Mouse (Mus musculus) ES-E14 (cell line): ENCODE data around the gene Car9. TPM values are rescaled to one million over a fixed set of nuclear protein-coding genes. Genes with fewer than 3 reads are reported as not detected.

Source experiments
- DNase-seq: peaks from one replicate; pipeline ENCODE4 v3.0.0-alpha.2; 2013; ENCODE audit warnings: low read depth, low spot score
- H3K27ac ChIP-seq: 2 replicates; pipeline ENCODE4 v1.5.1; 2012; ENCODE audit warnings: low read depth, mild to moderate bottlenecking, low read length, moderate library complexity, mixed read lengths; ENCODE audit not compliant: poor library complexity, insufficient read depth, severe bottlenecking
- H3K36me3 ChIP-seq: 2 replicates; pipeline ENCODE4 v1.6.1; 2012; ENCODE audit warnings: mild to moderate bottlenecking, low read length, moderate library complexity, mixed read lengths; ENCODE audit not compliant: control insufficient read depth, poor library complexity, insufficient read depth, severe bottlenecking
- H3K4me1 ChIP-seq, 2 experiments: fragments of 150-350 bp in 1 of 2; sonication (generic) in 1 of 2; 2 replicates each; pipeline ENCODE4 v1.6.1; 2012; ENCODE audit warnings: low read length in 2 of 2, mild to moderate bottlenecking in 1 of 2, mixed read lengths in 1 of 2; ENCODE audit not compliant: control insufficient read depth in 2 of 2, insufficient read depth in 2 of 2, poor library complexity in 1 of 2
- H3K4me3 ChIP-seq, 2 experiments: fragments of 150-350 bp in 1 of 2; sonication (generic) in 1 of 2; 2 replicates each; pipeline ENCODE4 v1.5.1; 2012; ENCODE audit warnings: low read length in 2 of 2, low read depth in 1 of 2, mild to moderate bottlenecking in 1 of 2, mixed read lengths in 1 of 2; ENCODE audit not compliant: insufficient read depth in 1 of 2, poor library complexity in 1 of 2, severe bottlenecking in 1 of 2
- H3K9ac ChIP-seq: 2 replicates; pipeline ENCODE4 v1.6.1; 2012; ENCODE audit warnings: low read depth, mild to moderate bottlenecking, low read length, mixed read lengths; ENCODE audit not compliant: poor library complexity, insufficient read depth, severe bottlenecking
- H3K9me3 ChIP-seq: fragments of 150-350 bp; sonication (generic); 2 replicates; pipeline ENCODE4 v1.6.1; 2012; ENCODE audit warnings: low read depth, mild to moderate bottlenecking, low read length; ENCODE audit not compliant: control insufficient read depth, insufficient read depth
- CHD2 ChIP-seq: IDR thresholded peaks from 2 replicates; pipeline ENCODE4 v1.6.1; 2014; ENCODE audit warnings: mild to moderate bottlenecking, low read depth, low read length, inconsistent platforms
- HCFC1 ChIP-seq: IDR thresholded peaks from 2 replicates; pipeline ENCODE4 v1.6.1; 2012; ENCODE audit warnings: low read length, inconsistent platforms, borderline replicate concordance; ENCODE audit not compliant: insufficient read depth
- MAFK ChIP-seq: IDR thresholded peaks from 2 replicates; pipeline ENCODE4 v1.6.1; 2014; ENCODE audit warnings: mild to moderate bottlenecking, low read depth, low read length, inconsistent platforms; ENCODE audit not compliant: insufficient read depth
- ZC3H11A ChIP-seq: IDR thresholded peaks from 2 replicates; pipeline ENCODE4 v1.6.1; 2012; ENCODE audit warnings: low read depth, mild to moderate bottlenecking, inconsistent platforms, low read length, borderline replicate concordance
- ZNF384 ChIP-seq: IDR thresholded peaks from 2 replicates; pipeline ENCODE4 v1.6.1; 2012; ENCODE audit warnings: low read depth, low read length, inconsistent platforms
- in situ Hi-C, 2 experiments: fragments of 600-800 bp; cut with MboI; formaldehyde crosslinking; loops; one replicate each; pipeline ENCODE4 v1.15.1; 2025; ENCODE audit warnings: low sequenced_read_pairs in 2 of 2, inconsistent platforms in 1 of 2; ENCODE audit not compliant: unreplicated experiment in 2 of 2
- total RNA-seq: library from RNA; depleted of rRNA; stranded (reverse); fragments of 300-350 nt; gene quantifications from 2 replicates; pipeline ENCODE4 v1.2.3, GENCODE M21; 2012

The Car9 gene
- total RNA-seq, 1 experiment = 0.71 TPM

DNA sequence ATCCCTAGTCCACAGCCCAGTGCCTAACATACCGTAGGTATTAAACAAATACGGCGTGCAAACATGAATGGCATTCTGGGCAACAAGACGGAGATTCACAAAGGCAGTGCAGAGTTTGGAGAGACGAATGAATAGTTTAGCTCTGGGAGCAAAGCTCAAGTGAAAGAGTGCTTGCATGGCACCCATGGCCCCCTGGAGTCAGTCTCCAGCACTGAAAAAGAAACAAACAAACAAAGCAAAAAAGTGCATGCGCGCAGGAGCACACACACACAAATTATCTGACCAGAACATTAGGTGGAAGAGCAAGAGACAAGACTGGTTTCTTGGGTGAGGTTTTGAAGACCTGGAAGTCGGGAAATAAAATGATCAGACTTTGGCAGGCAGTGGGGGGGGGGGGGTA is 692 bp upstream of the Car9 start:
- Histone ChIP-seq H3K36me3 (no peaks in the 10 kb centered on the region), H3K27ac (no peak overlapping the region), H3K4me3 (no peak overlapping the region), H3K9me3 (no peaks in the 10 kb centered on the region), H3K4me1 (peaks cover 0 to 17% of the 10 kb centered on the region in 2 experiments; a peak in 2 of 4 replicates), H3K9ac (no peak overlapping the region)
- DNase-seq = no peak
- in situ Hi-C loops = no loop called here
- no peak for TF ChIP-seq CHD2
- TF ChIP-seq MAFK = no peak
- no peak for TF ChIP-seq ZC3H11A
- TF ChIP-seq HCFC1 = no peak
- TF ChIP-seq ZNF384 = no peak

GRCm38 (mm10) chr4:43507938-43508665 is 1.3 kb downstream of the Car9 start:
- Histone ChIP-seq H3K36me3 (no peaks in the 10 kb centered on the region), H3K9me3 (no peaks in the 10 kb centered on the region), H3K4me1 (peaks cover 3 to 23% of the 10 kb centered on the region in 2 experiments; a peak in 3 of 4 replicates), H3K4me3 (peak overlapping the region; percentile 53 to 55), H3K9ac (0 out of 2 replicates have a peak overlapping the region, but pooled peaks have one; percentile 5), H3K27ac (no peak overlapping the region)
- TF ChIP-seq MAFK (no peak), HCFC1 (no peak), CHD2 (no peak), ZNF384 (no peak), ZC3H11A (no peak)
- in situ Hi-C loops = no loop called here
- no peak for DNase-seq

DNA sequence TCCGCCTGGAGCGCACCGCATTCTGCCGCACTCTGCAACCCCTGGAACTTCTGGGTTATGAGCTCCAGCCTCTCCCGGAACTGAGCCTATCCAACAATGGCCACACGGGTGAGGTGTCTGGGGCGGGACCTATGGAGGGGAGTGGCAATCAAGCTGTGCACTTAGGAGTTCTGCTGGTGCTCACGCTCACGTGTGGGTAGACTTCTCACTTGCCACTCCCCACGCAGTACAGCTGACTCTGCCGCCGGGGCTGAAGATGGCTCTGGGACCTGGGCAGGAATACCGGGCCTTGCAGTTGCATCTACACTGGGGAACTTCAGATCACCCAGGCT is 1.9 kb downstream of the Car9 start:
- no peak overlapping the region for H3K27ac ChIP-seq
- DNase-seq = no peak
- H3K9ac ChIP-seq = 0 out of 2 replicates have a peak overlapping the region, but pooled peaks have one; percentile 5
- H3K4me3 ChIP-seq = peak overlapping the region; percentile 53 to 55
- no peaks in the 10 kb centered on the region for H3K36me3 ChIP-seq
- in situ Hi-C loops = no loop called here
- peaks cover 3 to 23% of the 10 kb centered on the region in 2 experiments; a peak in 3 of 4 replicates for H3K4me1 ChIP-seq
- no peaks in the 10 kb centered on the region for H3K9me3 ChIP-seq
- no peak for TF ChIP-seq ZC3H11A

DNA sequence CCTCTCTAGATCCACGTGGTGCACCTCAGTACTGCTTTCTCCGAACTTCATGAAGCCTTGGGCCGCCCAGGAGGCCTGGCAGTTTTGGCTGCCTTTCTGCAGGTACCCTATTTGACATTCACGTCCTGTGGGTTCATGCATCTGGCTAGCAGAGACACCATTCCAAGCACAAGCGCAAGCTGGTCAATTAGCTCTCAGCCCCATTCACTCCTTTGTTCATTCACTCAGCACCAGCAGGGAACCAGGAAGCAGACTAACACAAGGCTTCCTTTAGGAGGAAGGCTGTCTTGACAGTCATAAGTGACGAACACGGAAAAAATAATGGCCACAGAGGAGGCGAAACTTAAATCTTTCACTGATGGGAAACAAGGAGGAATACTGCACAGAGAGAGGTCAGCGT is 2.3 kb downstream of the Car9 start:
- no peak for DNase-seq
- no peak overlapping the region for H3K27ac ChIP-seq

More for the DNA sequence above, 2.3 kb downstream of the Car9 start:
- Histone ChIP-seq H3K4me3 (peak overlapping the region; percentile 53 to 55; a peak in 2 of 4 replicates), H3K36me3 (no peaks in the 10 kb centered on the region), H3K9ac (no peak overlapping the region), H3K9me3 (no peaks in the 10 kb centered on the region), H3K4me1 (peaks cover 3 to 23% of the 10 kb centered on the region in 2 experiments; a peak in 3 of 4 replicates)
- in situ Hi-C loops = no loop called here
- TF ChIP-seq ZC3H11A (no peak), HCFC1 (no peak)
